Mouse (Mus musculus) layer of hippocampus, postnatal 25 days (tissue): ENCODE measurements around the gene Cacna1a. TPM values are rescaled to one million over a fixed set of nuclear protein-coding genes. Genes with fewer than 3 reads are reported as not detected.
A peak's percentile ranks its signal among the peaks of the same experiment; 100 is the strongest.

Source experiments
- DNase-seq, 2 experiments: peaks; one replicate each; pipeline ENCODE4 v3.0.0; 2022; ENCODE audit warnings: mixed read lengths in 2 of 2, low spot score in 1 of 2; ENCODE audit errors: extremely low spot score in 1 of 2
- total RNA-seq, 2 experiments: library from RNA; stranded (reverse); gene quantifications; 2 replicates each; pipeline ENCODE4 v1.2.3; 2021

Gene Cacna1a
- total RNA-seq, 2 experiments from 2014 or later, result 175 to 232 TPM

GRCm38 (mm10) chr8:84528036-84528435 lies 139.8 kb downstream of the Cacna1a start:
- no peak for DNase-seq

- no peak for DNase-seq
These were observed 141.3 kb downstream of the Cacna1a start for GRCm38 (mm10) chr8:84529548-84529947.

- DNase-seq, result no peak
These were observed 144.5 kb downstream of the Cacna1a start for GRCm38 (mm10) chr8:84532725-84533124.

- DNase-seq, result no peak
These were observed 145.1 kb downstream of the Cacna1a start for GRCm38 (mm10) chr8:84533341-84533740.

- no peak for DNase-seq
These were observed 148.7 kb downstream of the Cacna1a start for GRCm38 (mm10) chr8:84536917-84537316.

- DNase-seq, result no peak
These were observed 151.1 kb downstream of the Cacna1a start for GRCm38 (mm10) chr8:84539376-84539775.

- DNase-seq, result no peak
These were observed 154.2 kb downstream of the Cacna1a start for GRCm38 (mm10) chr8:84542481-84542880.

GRCm38 (mm10) chr8:84545522-84545921 lies 157.3 kb downstream of the Cacna1a start:
- DNase-seq, result no peak

GRCm38 (mm10) chr8:84552457-84552856 lies 164.2 kb downstream of the Cacna1a start:
- no peak for DNase-seq

- DNase-seq, result no peak
These were observed 164.9 kb downstream of the Cacna1a start for GRCm38 (mm10) chr8:84553106-84553505.

GRCm38 (mm10) chr8:84553617-84554016 lies 165.4 kb downstream of the Cacna1a start:
- DNase-seq, result no peak

- peak; percentile 56 to 75 for DNase-seq
These were observed 166.2 kb downstream of the Cacna1a start for GRCm38 (mm10) chr8:84554301-84555027.

- DNase-seq, result no peak
These were observed 167.0 kb downstream of the Cacna1a start for GRCm38 (mm10) chr8:84555269-84555668.

GRCm38 (mm10) chr8:84557936-84558335 lies 169.7 kb downstream of the Cacna1a start:
- no peak for DNase-seq

- DNase-seq, result peak; percentile 26 to 37
These were observed 170.9 kb downstream of the Cacna1a start for GRCm38 (mm10) chr8:84559121-84559604.

GRCm38 (mm10) chr8:84561698-84562097 lies 173.5 kb downstream of the Cacna1a start:
- no peak for DNase-seq

GRCm38 (mm10) chr8:84564042-84564441 lies 175.8 kb downstream of the Cacna1a start:
- DNase-seq, result no peak

- no peak for DNase-seq
These were observed 177.5 kb downstream of the Cacna1a start for GRCm38 (mm10) chr8:84565577-84566360.

GRCm38 (mm10) chr8:84566816-84567413 lies 178.7 kb downstream of the Cacna1a start:
- DNase-seq, result no peak

- peak in 1 of 2 experiments; percentile 38 for DNase-seq
These were observed 179.3 kb downstream of the Cacna1a start for GRCm38 (mm10) chr8:84567541-84567940.

GRCm38 (mm10) chr8:84568737-84569136 lies 180.5 kb downstream of the Cacna1a start:
- DNase-seq, result no peak
